Mouse (Mus musculus) kidney, adult 2 months (tissue): ENCODE data around the gene Chtf18.

Experiments
- CTCF ChIP-seq: fragments of 200-500 bp; conservative IDR thresholded peaks from 2 replicates; pipeline ENCODE4 v1.5.1; 2011; ENCODE audit warnings: low read depth, mild to moderate bottlenecking, control low read depth, low read length, moderate library complexity, mixed read lengths; ENCODE audit not compliant: insufficient read depth, insufficient read length
- POLR2A ChIP-seq: fragments of 200-500 bp; IDR thresholded peaks from one replicate; pipeline ENCODE4 v1.6.1; 2011; ENCODE audit warnings: low read depth, low read length, control low read depth

- no peak for TF ChIP-seq POLR2A
- no peak for TF ChIP-seq CTCF
Observed at GRCm38 (mm10) chr17:25677969-25678368, 49.2 kb downstream of the Chtf18 start.
